ENCODE assay signal across 10 mouse cellular contexts in the genomic region with DNA sequence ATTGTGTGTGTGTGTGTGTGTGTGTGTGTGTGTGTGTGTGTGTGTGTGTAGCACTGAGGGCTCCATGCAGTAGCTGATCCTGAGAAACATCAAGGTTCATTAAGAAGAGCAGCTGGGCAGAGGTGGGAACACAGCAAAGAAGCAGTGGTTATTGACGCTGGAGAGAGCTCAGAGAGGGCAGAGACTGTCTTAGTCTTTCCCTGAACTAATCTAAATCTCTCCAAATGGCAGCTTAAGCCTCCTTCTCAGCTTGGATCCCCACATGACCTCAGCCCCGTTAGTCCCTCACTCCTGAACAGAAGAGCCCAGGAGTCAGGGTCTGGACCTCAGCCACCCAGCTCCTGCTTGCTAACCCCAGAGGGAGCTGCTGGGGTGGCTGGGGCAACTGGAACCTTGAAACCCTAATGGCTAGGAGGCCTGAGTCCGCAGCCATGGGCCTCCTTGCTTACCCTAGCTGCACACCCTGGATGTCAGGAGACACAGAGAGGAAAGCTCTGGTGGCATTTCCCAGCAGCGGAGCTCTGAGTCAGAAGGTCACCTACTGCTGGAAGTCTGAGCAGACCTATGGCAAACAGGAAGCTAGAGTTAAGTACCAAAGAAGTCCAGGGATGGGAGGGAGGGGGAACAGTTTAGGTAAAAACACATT. TPM values are rescaled to one million over a fixed set of nuclear protein-coding genes. Genes with fewer than 3 reads are reported as not detected.
DNase-seq lines count a peak whose midpoint lies in the region; ATAC-seq lines count a peak whose summit lies in the region.
"Had no signal": no experiment of that assay in that cellular context is flagged by ENCODE, and none has a peak within 500 bp of the region (broad histone marks: within the 10 kb centered on the region; RNA-seq: fewer than 3 reads in every experiment).

No protein-coding gene starts in this region.

- no peaks in the 10 kb centered on the region for H3K36me3 ChIP-seq in hindbrain, embryonic 15.5 days
- H3K36me3 ChIP-seq in hindbrain, embryonic 12.5 days = no peaks in the 10 kb centered on the region
- H3K36me3 ChIP-seq in midbrain, embryonic 13.5 days = no peaks in the 10 kb centered on the region
- no peaks in the 10 kb centered on the region for H3K36me3 ChIP-seq in midbrain, embryonic 11.5 days (ENCODE audit: control insufficient read depth, insufficient read depth, low read length)
- no peaks in the 10 kb centered on the region for H3K36me3 ChIP-seq in hindbrain, embryonic 16.5 days (ENCODE audit: control insufficient read depth, insufficient read depth, low read length)

- DNase-seq in midbrain, embryonic 11.5 days (ENCODE audit: low spot score, missing footprints) = no peak
- peak; percentile 59 for DNase-seq in retina, postnatal 7 days (ENCODE audit: low read depth, low spot score)
- DNase-seq in thymus, postnatal 25 days = no peak
- DNase-seq in cerebellum, adult 18-20 months = no peak
- DNase-seq: left cerebral cortex, postnatal 4 days; lung, postnatal 4 days had no signal

- H3K4me3 ChIP-seq in hindbrain, embryonic 15.5 days = no peak overlapping the region
- no peak overlapping the region for H3K4me3 ChIP-seq in hindbrain, embryonic 12.5 days
- H3K4me3 ChIP-seq in midbrain, embryonic 13.5 days (replicated peaks) = no peak overlapping the region
- H3K4me3 ChIP-seq in midbrain, embryonic 11.5 days (ENCODE audit: low read depth, low read length) = no peak overlapping the region
- no peak overlapping the region for H3K4me3 ChIP-seq in hindbrain, embryonic 16.5 days (ENCODE audit: low read length)

- H3K4me1 ChIP-seq in hindbrain, embryonic 15.5 days (replicated peaks) = peaks cover 36% of the 10 kb centered on the region
- peaks cover 44% of the 10 kb centered on the region for H3K4me1 ChIP-seq in hindbrain, embryonic 12.5 days
- peaks cover 31% of the 10 kb centered on the region for H3K4me1 ChIP-seq in midbrain, embryonic 13.5 days (replicated peaks)
- H3K4me1 ChIP-seq in midbrain, embryonic 11.5 days (ENCODE audit: control insufficient read depth, insufficient read depth, low read length) = peaks cover 21% of the 10 kb centered on the region
- H3K4me1 ChIP-seq in hindbrain, embryonic 16.5 days (ENCODE audit: control insufficient read depth, insufficient read depth, low read depth, low read length) = peaks cover 17% of the 10 kb centered on the region

- 0 out of 2 replicates have a peak overlapping the region, but pooled peaks have one; percentile 4 for H3K27ac ChIP-seq in hindbrain, embryonic 15.5 days (replicated peaks)
- H3K27ac ChIP-seq in hindbrain, embryonic 12.5 days = no peak overlapping the region
- no peak overlapping the region for H3K27ac ChIP-seq in midbrain, embryonic 13.5 days
- H3K27ac ChIP-seq in midbrain, embryonic 11.5 days (ENCODE audit: low read depth, low read length) = no peak overlapping the region
- H3K27ac ChIP-seq in hindbrain, embryonic 16.5 days (ENCODE audit: low read depth, low read length) = no peak overlapping the region

- no peak for ATAC-seq in hindbrain, embryonic 15.5 days (ENCODE audit: low FRiP score, low read depth)
- no peak for ATAC-seq in hindbrain, embryonic 12.5 days (ENCODE audit: low FRiP score)
- no peak for ATAC-seq in midbrain, embryonic 13.5 days
- no peak for ATAC-seq in midbrain, embryonic 11.5 days (ENCODE audit: low FRiP score)
- no peak for ATAC-seq in hindbrain, embryonic 16.5 days

- no peaks in the 10 kb centered on the region for H3K9me3 ChIP-seq in hindbrain, embryonic 15.5 days
- no peaks in the 10 kb centered on the region for H3K9me3 ChIP-seq in hindbrain, embryonic 12.5 days (replicated peaks)
- H3K9me3 ChIP-seq in midbrain, embryonic 13.5 days = no peaks in the 10 kb centered on the region
- H3K9me3 ChIP-seq in midbrain, embryonic 11.5 days (ENCODE audit: control insufficient read depth, low read length) = no peaks in the 10 kb centered on the region
- no peaks in the 10 kb centered on the region for H3K9me3 ChIP-seq in hindbrain, embryonic 16.5 days (ENCODE audit: control insufficient read depth, low read length)

- H3K27me3 ChIP-seq in hindbrain, embryonic 15.5 days = no peaks in the 10 kb centered on the region
- no peaks in the 10 kb centered on the region for H3K27me3 ChIP-seq in hindbrain, embryonic 12.5 days
- peaks cover 4% of the 10 kb centered on the region; the same call in 1 of the 2 replicates for H3K27me3 ChIP-seq in midbrain, embryonic 13.5 days
- peaks cover 7% of the 10 kb centered on the region; the same call in 1 of the 2 replicates for H3K27me3 ChIP-seq in midbrain, embryonic 11.5 days (ENCODE audit: control insufficient read depth, insufficient read depth, low read length)
- no peaks in the 10 kb centered on the region for H3K27me3 ChIP-seq in hindbrain, embryonic 16.5 days (replicated peaks; ENCODE audit: control insufficient read depth, insufficient read depth, low read length)

- WGBS in hindbrain, embryonic 15.5 days = 48% methylated on average over 4 of the region's 4 CpGs
- 55% methylated on average over 4 of the region's 4 CpGs for WGBS in hindbrain, embryonic 12.5 days
- WGBS in midbrain, embryonic 13.5 days = 45% methylated on average over 4 of the region's 4 CpGs
- WGBS in midbrain, embryonic 11.5 days = 46% methylated on average over 4 of the region's 4 CpGs
- WGBS in hindbrain, embryonic 16.5 days = 44% methylated on average over 4 of the region's 4 CpGs

- H3K9ac ChIP-seq in hindbrain, embryonic 15.5 days = no peak overlapping the region
- no peak overlapping the region for H3K9ac ChIP-seq in hindbrain, embryonic 12.5 days
- H3K9ac ChIP-seq in midbrain, embryonic 13.5 days (replicated peaks) = 0 out of 2 replicates have a peak overlapping the region, but pooled peaks have one; percentile 26
- H3K9ac ChIP-seq in midbrain, embryonic 11.5 days (ENCODE audit: low read length) = no peak overlapping the region
- H3K9ac ChIP-seq in hindbrain, embryonic 16.5 days (ENCODE audit: low read depth, low read length) = peak overlapping the region; percentile 33

- H3K4me2 ChIP-seq in hindbrain, embryonic 15.5 days = peak overlapping the region; percentile 70; the same call in 1 of the 2 replicates
- no peak overlapping the region for H3K4me2 ChIP-seq in hindbrain, embryonic 12.5 days (replicated peaks)
- H3K4me2 ChIP-seq in midbrain, embryonic 13.5 days (replicated peaks) = no peak overlapping the region
- H3K4me2 ChIP-seq in midbrain, embryonic 11.5 days = no peak overlapping the region
- H3K4me2 ChIP-seq in hindbrain, embryonic 16.5 days (ENCODE audit: low read length) = no peak overlapping the region

RNA-seq across cellular contexts. Expression of a gene that starts 2.1 kb away (rescaled TPM):
- polyA plus RNA-seq in hindbrain, embryonic 15.5 days (2015; fragmentation: Nextera tagmentation; extraction: Ambion mirVana) = 48.9 and 50.0 TPM in 2 replicates
- polyA plus RNA-seq in hindbrain, embryonic 12.5 days (2016; fragmentation: Nextera tagmentation; extraction: Ambion mirVana) = 39.1 and 44.7 TPM in 2 replicates
- polyA plus RNA-seq in midbrain, embryonic 13.5 days (2015; fragmentation: Nextera tagmentation; extraction: Ambion mirVana) = 44.1 and 49.3 TPM in 2 replicates
- 11.9 and 12.9 TPM in 2 replicates for polyA plus RNA-seq in midbrain, embryonic 11.5 days (2014; fragmentation: Nextera tagmentation; extraction: Ambion mirVana)
- polyA plus RNA-seq in hindbrain, embryonic 16.5 days (2015; fragmentation: Nextera tagmentation; extraction: Ambion mirVana) = 43.6 and 44.3 TPM in 2 replicates

Comparison
In these comparisons a context has a peak if more than half of its experiments do, and no peak if none do; other contexts are left out.
1. H3K9ac ChIP-seq: peak in midbrain, embryonic 13.5 days (single experiment) and hindbrain, embryonic 16.5 days (single experiment); none in hindbrain, embryonic 15.5 days (single experiment), hindbrain, embryonic 12.5 days (single experiment) and midbrain, embryonic 11.5 days (single experiment).